8 mouse cellular contexts compared by ENCODE assay signal in genomic region chr4:155069191-155069590, GRCm38 (mm10). TPM values are rescaled to one million over a fixed set of nuclear protein-coding genes. Genes with fewer than 3 reads are reported as not detected.
DNase-seq lines count a peak whose midpoint lies in the region; ATAC-seq and TF ChIP-seq lines count a peak whose summit lies in the region.

No protein-coding gene starts in this region.

- peaks cover 0 to 21% of the 10 kb centered on the region in 2 experiments; a peak in 2 of 4 replicates for H3K4me1 ChIP-seq in CH12.LX (ENCODE audit: control insufficient read depth in 1 of 2, insufficient read depth in 2 of 2)
- peaks cover 23% of the 10 kb centered on the region for H3K4me1 ChIP-seq in forebrain, embryonic 12.5 days

- H3K36me3 ChIP-seq in CH12.LX (replicated peaks in 1 of 2; ENCODE audit: control insufficient read depth in 1 of 2, insufficient read depth in 1 of 2, low read length in 1 of 2), result peaks cover 51 to 58% of the 10 kb centered on the region in 2 experiments
- peaks cover 57% of the 10 kb centered on the region for H3K36me3 ChIP-seq in forebrain, embryonic 12.5 days (replicated peaks)

- no peak overlapping the region for H3K4me2 ChIP-seq in CH12.LX (ENCODE audit: insufficient read depth, low read depth, poor library complexity, severe bottlenecking)
- no peak overlapping the region for H3K4me2 ChIP-seq in forebrain, embryonic 12.5 days

- in situ Hi-C loops in CH12.LX (cut with MboI; ENCODE audit: low pct_ligation_motif_present, low pct_unique_long_range_greater_than_20kb, low sequenced_read_pairs), result loop anchor here (5.0 kb wide), 2 partner anchors 122 to 192 kb away; no protein-coding TSS in a partner anchor

- peak in 1 of 2 experiments; percentile 59; a peak in 2 of 4 replicates for TF ChIP-seq CTCF in CH12.LX (conservative IDR thresholded peaks at IDR 0.05 in 1 of 2, IDR thresholded peaks at IDR 0.05 in 1 of 2; ENCODE audit: low read depth in 2 of 2, low read length in 2 of 2)

- DNase-seq in embryo, embryonic 10.5 days (ENCODE audit: low spot score), result peak; percentile 21
- DNase-seq in embryo, embryonic 11 days, result no peak
- DNase-seq in left cerebral cortex, adult 18-20 months (ENCODE audit: low spot score in 2 of 2), result peak; percentile 39 to 49
- no peak for DNase-seq in left cerebral cortex, adult 9 months (ENCODE audit: low spot score in 2 of 2)
- DNase-seq in CH12.LX (ENCODE audit: extremely low read depth), result peak; percentile 39
- DNase-seq in cerebellum, adult 8-10 months, result peak; percentile 68
- DNase-seq in urinary bladder, adult 18-20 months (ENCODE audit: low spot score in 2 of 2), result no peak

- peaks cover under 1% of the 10 kb centered on the region for H3K27me3 ChIP-seq in CH12.LX (replicated peaks)
- H3K27me3 ChIP-seq in forebrain, embryonic 12.5 days, result no peaks in the 10 kb centered on the region

- no peak overlapping the region for H3K9ac ChIP-seq in CH12.LX (ENCODE audit: insufficient read depth, low read depth)
- H3K9ac ChIP-seq in forebrain, embryonic 12.5 days, result no peak overlapping the region

- 84% methylated on average over 6 of the region's 6 CpGs for WGBS in forebrain, embryonic 12.5 days

- ATAC-seq in forebrain, embryonic 12.5 days (ENCODE audit: low FRiP score), result no peak

- dilution Hi-C loops in CH12.LX (cut with MboI; ENCODE audit: extremely low pct_ligation_motif_present, extremely low pct_unique_long_range_greater_than_20kb, low sequenced_read_pairs), result no loop called here

- H3K27ac ChIP-seq in CH12.LX (ENCODE audit: insufficient read depth, low read depth), result no peak overlapping the region
- H3K27ac ChIP-seq in forebrain, embryonic 12.5 days, result no peak overlapping the region

- TF ChIP-seq EP300 in CH12.LX (IDR thresholded peaks at IDR 0.05; ENCODE audit: low read length), result no peak

- no peak for TF ChIP-seq POLR2A in CH12.LX (IDR thresholded peaks at IDR 0.05; ENCODE audit: low read depth, low read length)

- peak; percentile 34 for TF ChIP-seq RAD21 in CH12.LX (IDR thresholded peaks at IDR 0.05; ENCODE audit: low read depth, low read length)

- no peaks in the 10 kb centered on the region for H3K9me3 ChIP-seq in CH12.LX (replicated peaks; ENCODE audit: low read length)
- H3K9me3 ChIP-seq in forebrain, embryonic 12.5 days, result no peaks in the 10 kb centered on the region

- H3K4me3 ChIP-seq in CH12.LX (replicated peaks in 1 of 3; ENCODE audit: low read depth in 2 of 3, low read length in 2 of 3, poor library complexity in 1 of 3), result no peak overlapping the region
- no peak overlapping the region for H3K4me3 ChIP-seq in forebrain, embryonic 12.5 days (replicated peaks)

- H3K79me2 ChIP-seq in CH12.LX (replicated peaks; ENCODE audit: control insufficient read depth, extremely low read depth, insufficient read depth, poor library complexity, severe bottlenecking), result 0 out of 2 replicates have a peak, but pooled peaks cover 3% of the 10 kb centered on the region

TF ChIP-seq in CH12.LX, 34 proteins besides CTCF, POLR2A, EP300 and RAD21:
- TF ChIP-seq USF2 (conservative IDR thresholded peaks at IDR 0.05; ENCODE audit: low read depth, low read length) (no peak), SMC3 (IDR thresholded peaks at IDR 0.05; ENCODE audit: low read depth, low read length) (peak; percentile 59)

RNA-seq across cellular contexts. Expression of gene Pex10, which starts 2.4 kb away (rescaled TPM):
- total RNA-seq in left cerebral cortex, adult 18-20 months (2021), result 10 to 100 TPM; 18.5 to 19.2 TPM
- total RNA-seq in CH12.LX (2012; rRNA removed), result 15.7 and 21.9 TPM in 2 replicates
- 9.2 and 10.2 TPM in 2 replicates for total RNA-seq in CH12.LX (2014; rRNA removed)
- 14.2 and 15.6 TPM in 2 replicates for polyA plus RNA-seq in CH12.LX (2012; ENCODE audit: insufficient read length, low read depth)
- 17.2 and 19.3 TPM in 2 replicates for polyA plus RNA-seq in forebrain, embryonic 12.5 days (2016; fragmentation: Nextera tagmentation; extraction: Ambion mirVana)

RNA-seq across cellular contexts. Expression of gene Plch2, which starts 12.6 kb away (rescaled TPM):
- total RNA-seq in left cerebral cortex, adult 18-20 months (2021), result 10 to 100 TPM; 69.2 to 88.5 TPM
- total RNA-seq in CH12.LX (2012; rRNA removed), result 0.38 and 0.47 TPM in 2 replicates
- total RNA-seq in CH12.LX (2014; rRNA removed), result 0.04 and 0.09 TPM in 2 replicates
- 0.16 and 0.17 TPM in 2 replicates for polyA plus RNA-seq in CH12.LX (2012; ENCODE audit: insufficient read length, low read depth)
- polyA plus RNA-seq in forebrain, embryonic 12.5 days (2016; fragmentation: Nextera tagmentation; extraction: Ambion mirVana), result 4.2 and 5.3 TPM in 2 replicates

RNA-seq across cellular contexts. Expression of gene Rer1, which starts 17.0 kb away (rescaled TPM):
- 10 to 100 TPM; 64.6 to 64.7 TPM for total RNA-seq in left cerebral cortex, adult 18-20 months (2021)
- total RNA-seq in CH12.LX (2012; rRNA removed) (126 and 138 TPM in 2 replicates), CH12.LX (2014; rRNA removed) (221 and 232 TPM in 2 replicates)
- polyA plus RNA-seq in CH12.LX (2012; ENCODE audit: insufficient read length, low read depth), result 123 and 135 TPM in 2 replicates
- 128 and 129 TPM in 2 replicates for polyA plus RNA-seq in forebrain, embryonic 12.5 days (2016; fragmentation: Nextera tagmentation; extraction: Ambion mirVana)

RNA-seq across cellular contexts. Expression of gene Morn1, which starts 17.2 kb away (rescaled TPM):
- 10 to 100 TPM in 1 of 2 experiments, 1 to 10 TPM in 1; 9.0 to 10.4 TPM for total RNA-seq in left cerebral cortex, adult 18-20 months (2021)
- total RNA-seq in CH12.LX (2012; rRNA removed), result 7.1 and 8.7 TPM in 2 replicates
- 4.0 and 4.2 TPM in 2 replicates for total RNA-seq in CH12.LX (2014; rRNA removed)
- polyA plus RNA-seq in CH12.LX (2012; ENCODE audit: insufficient read length, low read depth), result 3.8 and 6.3 TPM in 2 replicates
- 6.9 and 7.0 TPM in 2 replicates for polyA plus RNA-seq in forebrain, embryonic 12.5 days (2016; fragmentation: Nextera tagmentation; extraction: Ambion mirVana)

Comparison
In these comparisons a context has a peak if more than half of its experiments do, and no peak if none do; other contexts are left out.
1. DNase-seq: peak in embryo, embryonic 10.5 days (single experiment), left cerebral cortex, adult 18-20 months (2 of 2), CH12.LX (single experiment) and cerebellum, adult 8-10 months (single experiment); none in embryo, embryonic 11 days (single experiment), left cerebral cortex, adult 9 months (0 of 2) and urinary bladder, adult 18-20 months (0 of 2).
2. RNA of gene Plch2, which starts 12.6 kb away (total RNA-seq): 69.2 to 88.5 TPM in left cerebral cortex, adult 18-20 months; 0.04 to 0.47 TPM in CH12.LX; every median in the first group is over 10 times any median in the second.